Mouse (Mus musculus): ENCODE measurements around the gene Ppp6r3. TPM values are rescaled to one million over a fixed set of nuclear protein-coding genes. Genes with fewer than 3 reads are reported as not detected.

Gene Ppp6r3
- polyA plus RNA-seq, 1 experiment from 2014 or later, result 53.9 TPM

GRCm38 (mm10) chr19:3529781-3530180, 45.8 kb downstream of the Ppp6r3 start:
- DNase-seq (ENCODE audit: low spot score), result no peak
- Histone ChIP-seq H3K9me3 (ENCODE audit: control insufficient read depth, low read length) (no peaks in the 10 kb centered on the region), H3K27me3 (replicated peaks; ENCODE audit: control insufficient read depth, insufficient read depth, low read length) (no peaks in the 10 kb centered on the region), H3K4me1 (replicated peaks; ENCODE audit: control insufficient read depth, insufficient read depth, low read length) (0 out of 2 replicates have a peak, but pooled peaks cover 3% of the 10 kb centered on the region), H3K27ac (ENCODE audit: low read depth, low read length) (no peak overlapping the region), H3K4me3 (ENCODE audit: low read depth, low read length) (no peak overlapping the region), H3K4me2 (no peak overlapping the region), H3K36me3 (ENCODE audit: control insufficient read depth, insufficient read depth, low read length) (peaks cover 7% of the 10 kb centered on the region; the same call in 1 of the 2 replicates), H3K9ac (ENCODE audit: low read depth, low read length) (no peak overlapping the region)
- WGBS, result 85% methylated on average over 3 of the region's 3 CpGs
- no peak for ATAC-seq (replicated peaks; ENCODE audit: low FRiP score)

DNA sequence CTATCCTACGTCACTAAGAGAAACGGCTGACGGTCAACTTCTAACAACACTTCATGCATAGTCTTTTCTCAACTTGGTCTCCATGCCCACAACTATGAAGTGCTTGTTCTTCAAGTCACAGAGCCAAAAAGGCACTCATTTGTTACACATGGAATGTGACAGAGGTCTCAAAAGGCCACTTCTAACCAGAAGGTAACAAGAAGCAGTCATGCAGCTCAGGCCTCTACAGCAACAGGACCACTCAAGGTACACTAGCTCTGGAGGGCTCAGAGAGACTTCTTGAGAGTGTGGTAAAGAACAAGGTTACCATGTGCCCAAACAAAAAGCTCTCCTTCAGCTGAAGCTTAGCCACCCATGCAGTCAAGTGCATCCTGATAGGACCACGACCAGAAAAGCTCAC, 46.9 kb downstream of the Ppp6r3 start:
- WGBS, result 87% methylated on average over 4 of the region's 4 CpGs
- Histone ChIP-seq H3K27ac (ENCODE audit: low read depth, low read length) (no peak overlapping the region), H3K4me3 (ENCODE audit: low read depth, low read length) (no peak overlapping the region), H3K27me3 (replicated peaks; ENCODE audit: control insufficient read depth, insufficient read depth, low read length) (no peaks in the 10 kb centered on the region), H3K9me3 (ENCODE audit: control insufficient read depth, low read length) (no peaks in the 10 kb centered on the region), H3K9ac (ENCODE audit: low read depth, low read length) (no peak overlapping the region), H3K4me2 (no peak overlapping the region), H3K36me3 (ENCODE audit: control insufficient read depth, insufficient read depth, low read length) (peaks cover 8% of the 10 kb centered on the region; the same call in 1 of the 2 replicates), H3K4me1 (replicated peaks; ENCODE audit: control insufficient read depth, insufficient read depth, low read length) (no peaks in the 10 kb centered on the region)
- DNase-seq (ENCODE audit: low spot score) (no peak), ATAC-seq (replicated peaks; ENCODE audit: low FRiP score) (no peak)

- WGBS, result 98% methylated on average over 4 of the region's 4 CpGs
- H3K4me1 ChIP-seq (replicated peaks; ENCODE audit: control insufficient read depth, insufficient read depth, low read length), result no peaks in the 10 kb centered on the region
- no peak overlapping the region for H3K4me3 ChIP-seq (ENCODE audit: low read depth, low read length)
- no peak overlapping the region for H3K4me2 ChIP-seq
- no peak for DNase-seq (ENCODE audit: low spot score)
- H3K27me3 ChIP-seq (replicated peaks; ENCODE audit: control insufficient read depth, insufficient read depth, low read length), result no peaks in the 10 kb centered on the region
- H3K9ac ChIP-seq (ENCODE audit: low read depth, low read length), result no peak overlapping the region
- no peak for ATAC-seq (replicated peaks; ENCODE audit: low FRiP score)
- peaks cover 8% of the 10 kb centered on the region; the same call in 1 of the 2 replicates for H3K36me3 ChIP-seq (ENCODE audit: control insufficient read depth, insufficient read depth, low read length)
- no peak overlapping the region for H3K27ac ChIP-seq (ENCODE audit: low read depth, low read length)
- no peaks in the 10 kb centered on the region for H3K9me3 ChIP-seq (ENCODE audit: control insufficient read depth, low read length)
These were observed 48.0 kb downstream of the Ppp6r3 start for GRCm38 (mm10) chr19:3527531-3527930.

DNA sequence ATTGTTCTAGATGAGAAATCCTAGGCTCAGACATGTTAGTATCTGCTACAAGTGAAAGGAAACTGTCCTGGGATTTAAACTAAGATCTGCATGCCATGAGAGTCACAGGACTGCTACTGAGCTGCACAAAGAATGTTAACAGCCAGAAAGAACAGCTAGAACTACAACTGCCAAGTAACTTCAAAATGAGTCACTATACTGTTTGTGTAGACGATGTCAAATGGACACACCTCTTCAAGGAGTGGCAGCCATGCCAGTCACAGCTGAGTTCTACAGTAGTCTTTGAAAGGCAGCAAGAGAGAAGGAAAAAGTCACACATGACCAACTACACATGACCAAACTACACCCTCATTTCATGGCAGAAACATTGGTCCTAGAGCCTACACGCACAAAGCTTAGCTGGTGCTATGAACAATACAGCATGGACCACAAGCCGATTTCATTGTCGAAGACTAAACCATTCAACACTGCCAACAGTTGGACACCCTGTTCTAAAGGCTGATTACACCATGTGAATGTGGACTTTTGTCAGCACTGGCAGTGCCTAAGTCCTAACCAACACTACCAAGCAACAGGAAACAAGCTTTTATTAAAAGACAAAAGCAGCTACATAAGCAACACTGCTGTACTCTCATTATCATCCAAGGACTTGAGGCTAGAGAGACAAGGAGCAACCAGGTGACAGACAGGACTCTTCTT, 55.9 kb downstream of the Ppp6r3 start:
- H3K9me3 ChIP-seq (ENCODE audit: control insufficient read depth, low read length), result no peaks in the 10 kb centered on the region
- WGBS, result 92% methylated on average over 4 of the region's 4 CpGs
- no peak overlapping the region for H3K4me3 ChIP-seq (ENCODE audit: low read depth, low read length)
- no peak for DNase-seq (ENCODE audit: low spot score)
- H3K4me2 ChIP-seq, result no peak overlapping the region
- H3K36me3 ChIP-seq (ENCODE audit: control insufficient read depth, insufficient read depth, low read length), result peaks cover 21% of the 10 kb centered on the region
- no peak overlapping the region for H3K9ac ChIP-seq (ENCODE audit: low read depth, low read length)
- ATAC-seq (replicated peaks; ENCODE audit: low FRiP score), result no peak
- H3K4me1 ChIP-seq (replicated peaks; ENCODE audit: control insufficient read depth, insufficient read depth, low read length), result no peaks in the 10 kb centered on the region
- no peak overlapping the region for H3K27ac ChIP-seq (ENCODE audit: low read depth, low read length)
- no peaks in the 10 kb centered on the region for H3K27me3 ChIP-seq (replicated peaks; ENCODE audit: control insufficient read depth, insufficient read depth, low read length)

- Histone ChIP-seq H3K27ac (ENCODE audit: low read depth, low read length) (no peak overlapping the region), H3K9me3 (ENCODE audit: control insufficient read depth, low read length) (no peaks in the 10 kb centered on the region), H3K27me3 (replicated peaks; ENCODE audit: control insufficient read depth, insufficient read depth, low read length) (no peaks in the 10 kb centered on the region), H3K4me2 (no peak overlapping the region), H3K4me3 (ENCODE audit: low read depth, low read length) (no peak overlapping the region), H3K4me1 (replicated peaks; ENCODE audit: control insufficient read depth, insufficient read depth, low read length) (no peaks in the 10 kb centered on the region), H3K9ac (ENCODE audit: low read depth, low read length) (no peak overlapping the region), H3K36me3 (ENCODE audit: control insufficient read depth, insufficient read depth, low read length) (peaks cover 30% of the 10 kb centered on the region)
- ATAC-seq (replicated peaks; ENCODE audit: low FRiP score), result no peak
- WGBS, result 83% methylated on average over 3 of the region's 3 CpGs
- DNase-seq (ENCODE audit: low spot score), result no peak
These were observed 78.3 kb downstream of the Ppp6r3 start for GRCm38 (mm10) chr19:3497216-3497615.

GRCm38 (mm10) chr19:3489826-3490225, 85.7 kb downstream of the Ppp6r3 start:
- no peak for DNase-seq (ENCODE audit: low spot score)
- 93% methylated on average over 4 of the region's 4 CpGs for WGBS
- H3K27ac ChIP-seq (ENCODE audit: low read depth, low read length), result no peak overlapping the region
- no peak overlapping the region for H3K4me3 ChIP-seq (ENCODE audit: low read depth, low read length)
- H3K4me2 ChIP-seq, result no peak overlapping the region
- no peaks in the 10 kb centered on the region for H3K9me3 ChIP-seq (ENCODE audit: control insufficient read depth, low read length)
- no peak overlapping the region for H3K9ac ChIP-seq (ENCODE audit: low read depth, low read length)
- no peak for ATAC-seq (replicated peaks; ENCODE audit: low FRiP score)
- H3K36me3 ChIP-seq (ENCODE audit: control insufficient read depth, insufficient read depth, low read length), result peaks cover 36% of the 10 kb centered on the region
- H3K27me3 ChIP-seq (replicated peaks; ENCODE audit: control insufficient read depth, insufficient read depth, low read length), result no peaks in the 10 kb centered on the region
- H3K4me1 ChIP-seq (replicated peaks; ENCODE audit: control insufficient read depth, insufficient read depth, low read length), result no peaks in the 10 kb centered on the region

DNA sequence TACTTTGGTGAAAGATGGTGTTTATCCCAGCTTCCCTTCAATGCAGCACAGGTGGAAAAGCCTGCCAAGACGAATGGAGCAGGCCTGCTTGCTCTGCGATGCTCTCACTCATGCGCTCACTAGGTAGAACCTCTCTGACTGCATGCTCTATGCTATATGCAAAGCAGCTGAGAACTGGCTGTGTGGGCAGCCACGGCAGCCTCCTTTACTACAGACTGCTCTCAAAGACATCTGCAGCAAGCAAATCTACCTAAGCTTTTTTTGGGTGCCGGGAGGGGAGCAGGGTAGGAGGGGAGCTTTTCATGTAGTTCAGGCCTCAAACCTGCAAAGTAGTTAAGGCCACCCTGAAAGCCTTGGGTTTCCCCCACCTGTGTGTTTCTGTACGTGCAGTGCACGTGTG, 92.7 kb downstream of the Ppp6r3 start:
- Histone ChIP-seq H3K36me3 (ENCODE audit: control insufficient read depth, insufficient read depth, low read length) (peaks cover 38% of the 10 kb centered on the region), H3K27ac (ENCODE audit: low read depth, low read length) (no peak overlapping the region), H3K4me3 (ENCODE audit: low read depth, low read length) (no peak overlapping the region), H3K9ac (ENCODE audit: low read depth, low read length) (no peak overlapping the region), H3K4me2 (no peak overlapping the region), H3K27me3 (replicated peaks; ENCODE audit: control insufficient read depth, insufficient read depth, low read length) (no peaks in the 10 kb centered on the region), H3K4me1 (replicated peaks; ENCODE audit: control insufficient read depth, insufficient read depth, low read length) (no peaks in the 10 kb centered on the region), H3K9me3 (ENCODE audit: control insufficient read depth, low read length) (no peaks in the 10 kb centered on the region)
- 96% methylated on average over 7 of the region's 7 CpGs for WGBS
- ATAC-seq (replicated peaks; ENCODE audit: low FRiP score) (no peak), DNase-seq (ENCODE audit: low spot score) (no peak)

DNA sequence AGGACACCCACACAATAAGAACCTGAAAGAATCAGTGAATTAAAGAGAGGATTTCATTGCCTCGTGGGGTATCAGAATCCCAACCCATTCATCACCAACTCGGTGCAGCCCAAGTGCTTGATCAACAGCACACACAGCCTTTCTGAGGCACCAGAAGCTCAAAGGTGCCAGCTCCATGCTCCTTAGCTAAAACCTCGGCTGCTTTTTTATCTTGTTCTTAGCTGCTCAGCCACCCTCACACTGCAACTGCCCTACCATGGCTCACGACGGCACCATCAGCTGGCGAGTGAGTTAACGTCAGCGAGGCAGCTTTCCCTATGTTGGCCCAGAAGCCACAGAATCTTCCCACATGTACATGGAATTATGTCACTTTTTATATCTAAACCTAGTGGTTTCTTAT, 95.4 kb downstream of the Ppp6r3 start:
- H3K9ac ChIP-seq (ENCODE audit: low read depth, low read length), result no peak overlapping the region
- 88% methylated on average over 8 of the region's 8 CpGs for WGBS
- peaks cover 29% of the 10 kb centered on the region for H3K36me3 ChIP-seq (ENCODE audit: control insufficient read depth, insufficient read depth, low read length)
- DNase-seq (ENCODE audit: low spot score) (no peak), ATAC-seq (replicated peaks; ENCODE audit: low FRiP score) (no peak)
- no peak overlapping the region for H3K4me2 ChIP-seq
- H3K4me1 ChIP-seq (replicated peaks; ENCODE audit: control insufficient read depth, insufficient read depth, low read length), result no peaks in the 10 kb centered on the region
- no peaks in the 10 kb centered on the region for H3K27me3 ChIP-seq (replicated peaks; ENCODE audit: control insufficient read depth, insufficient read depth, low read length)
- H3K9me3 ChIP-seq (ENCODE audit: control insufficient read depth, low read length), result no peaks in the 10 kb centered on the region
- H3K4me3 ChIP-seq (ENCODE audit: low read depth, low read length), result no peak overlapping the region
- no peak overlapping the region for H3K27ac ChIP-seq (ENCODE audit: low read depth, low read length)

DNA sequence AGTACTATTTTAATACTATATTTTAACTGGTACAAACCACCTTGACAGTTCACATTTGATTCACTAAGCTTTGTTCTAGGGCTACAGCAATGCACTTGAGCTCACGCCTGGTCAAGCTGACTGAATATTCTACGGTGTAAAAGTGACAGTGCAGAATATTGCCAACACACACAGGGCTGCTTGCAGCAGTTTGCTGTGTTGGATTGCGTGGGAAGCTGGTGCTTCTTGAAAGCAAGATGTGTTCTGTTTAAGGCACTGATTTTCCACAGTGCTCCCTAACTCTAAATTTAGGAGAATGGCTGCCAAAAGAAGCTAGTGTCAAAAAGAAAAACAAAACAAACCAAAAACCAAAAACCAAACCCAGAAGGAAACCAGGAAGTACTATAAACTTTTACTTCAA, 98.6 kb downstream of the Ppp6r3 start:
- Histone ChIP-seq H3K27me3 (replicated peaks; ENCODE audit: control insufficient read depth, insufficient read depth, low read length) (no peaks in the 10 kb centered on the region), H3K27ac (ENCODE audit: low read depth, low read length) (no peak overlapping the region), H3K4me3 (ENCODE audit: low read depth, low read length) (no peak overlapping the region), H3K4me1 (replicated peaks; ENCODE audit: control insufficient read depth, insufficient read depth, low read length) (no peaks in the 10 kb centered on the region), H3K9me3 (ENCODE audit: control insufficient read depth, low read length) (no peaks in the 10 kb centered on the region), H3K9ac (ENCODE audit: low read depth, low read length) (no peak overlapping the region), H3K4me2 (no peak overlapping the region), H3K36me3 (ENCODE audit: control insufficient read depth, insufficient read depth, low read length) (peaks cover 32% of the 10 kb centered on the region)
- 94% methylated on average over 3 of the region's 3 CpGs for WGBS
- ATAC-seq (replicated peaks; ENCODE audit: low FRiP score), result no peak
- DNase-seq (ENCODE audit: low spot score), result no peak

Data from liver, embryonic 11.5 days (tissue).